Mouse (Mus musculus) forelimb bud, embryonic 11.5 days (tissue): ENCODE data around the gene Spice1.

ENCODE experiments used
- DNase-seq: peaks from one replicate; pipeline ENCODE4 v3.0.0-alpha.2; 2012; ENCODE audit warnings: low read depth, low spot score

Spice1 gene

DNA sequence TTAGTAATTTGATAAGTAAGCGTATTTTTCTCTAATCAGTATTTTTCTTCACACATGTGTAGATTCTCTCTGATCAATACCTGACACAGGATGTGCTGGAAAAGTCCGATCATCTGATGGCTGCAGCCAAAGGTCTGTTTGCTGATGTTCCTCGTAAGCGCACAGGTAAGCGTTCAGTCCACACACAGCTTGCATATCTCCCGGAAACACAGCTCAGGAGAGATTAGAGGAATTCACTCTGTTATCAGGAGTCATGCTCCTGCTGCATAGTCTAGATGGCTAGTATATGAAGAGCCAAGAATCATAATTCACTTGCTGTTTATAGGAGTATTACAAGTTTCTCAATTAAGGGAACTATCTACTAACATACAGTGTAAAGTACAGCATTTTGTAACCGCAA, 18.6 kb downstream of the Spice1 start:
- no peak for DNase-seq

DNA sequence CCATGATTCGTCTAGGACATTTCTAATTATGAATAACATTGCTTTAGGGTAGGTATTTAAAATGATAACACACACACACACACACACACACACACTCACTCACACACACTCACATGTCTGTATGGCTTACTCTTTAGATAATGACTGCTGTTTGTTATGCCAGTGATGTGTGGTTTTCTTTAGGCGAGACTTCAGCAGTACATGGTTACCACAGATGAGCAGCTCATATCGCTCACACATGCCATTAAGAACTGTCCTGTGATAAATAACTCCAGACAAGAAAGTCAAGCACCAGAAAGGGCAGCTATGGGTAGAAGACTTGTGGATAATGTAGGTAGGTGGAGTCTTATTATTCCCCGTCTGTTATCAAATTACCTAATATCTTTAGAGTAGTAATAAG, 28.5 kb downstream of the Spice1 start:
- no peak for DNase-seq

DNA sequence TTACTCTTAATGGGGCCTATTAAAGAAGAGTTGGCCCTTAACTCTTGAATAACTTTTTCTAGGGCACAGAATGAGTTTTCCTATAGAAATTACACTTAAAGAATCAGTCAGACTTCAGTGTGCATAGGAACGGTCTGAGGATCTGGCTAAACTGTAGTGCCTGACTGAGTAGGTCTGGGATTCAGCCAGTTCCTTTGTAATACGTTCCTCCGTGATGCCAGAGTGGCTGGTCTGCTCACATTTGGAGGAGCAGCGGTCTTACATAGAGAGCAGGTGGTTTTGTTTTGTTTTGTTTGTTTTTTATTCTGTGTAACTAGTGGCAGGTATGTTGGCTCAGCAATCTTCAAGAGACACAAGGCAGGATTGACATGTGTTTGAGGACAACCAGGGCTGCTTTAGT, 33.1 kb downstream of the Spice1 start:
- no peak for DNase-seq

DNA sequence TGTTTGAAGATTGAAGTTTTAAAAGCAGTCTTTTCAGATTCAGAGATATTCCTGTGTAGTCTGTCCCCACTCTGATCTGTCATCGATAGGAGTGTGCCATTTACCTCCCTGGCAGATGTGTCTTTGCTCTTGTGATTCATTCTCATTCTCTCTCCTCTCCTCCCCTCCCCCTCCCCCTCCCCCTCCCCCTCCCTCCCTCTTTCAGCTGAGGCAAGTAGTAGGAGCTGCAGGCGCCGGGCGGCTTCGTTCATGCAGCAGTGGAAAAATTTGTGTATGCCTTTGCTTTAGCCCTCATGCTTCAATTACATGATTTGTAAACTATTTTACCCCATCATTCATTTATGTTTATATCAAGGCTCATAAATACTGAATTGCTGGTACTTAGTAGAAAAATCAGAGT, 34.7 kb downstream of the Spice1 start:
- DNase-seq: no peak

DNA sequence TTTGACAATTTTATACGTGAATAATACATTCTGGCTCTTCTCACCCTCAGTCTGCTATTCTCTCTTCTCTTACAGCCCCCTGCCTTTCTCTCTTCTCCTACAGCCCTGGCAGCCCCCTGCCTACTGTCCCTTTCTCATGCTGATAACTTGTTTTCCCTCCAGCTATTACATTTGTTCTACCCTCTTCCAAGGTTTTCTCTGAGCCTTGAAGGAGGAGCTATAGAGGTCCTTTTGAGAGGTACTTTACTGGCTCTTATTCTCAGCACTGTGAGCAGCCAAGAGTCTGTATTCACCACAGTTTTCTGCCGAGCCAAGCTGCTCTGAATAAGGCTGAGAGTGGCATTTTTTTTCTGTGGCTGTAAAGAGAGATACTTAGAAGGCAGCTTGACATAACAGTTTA, 36.6 kb downstream of the Spice1 start:
- no peak for DNase-seq

DNA sequence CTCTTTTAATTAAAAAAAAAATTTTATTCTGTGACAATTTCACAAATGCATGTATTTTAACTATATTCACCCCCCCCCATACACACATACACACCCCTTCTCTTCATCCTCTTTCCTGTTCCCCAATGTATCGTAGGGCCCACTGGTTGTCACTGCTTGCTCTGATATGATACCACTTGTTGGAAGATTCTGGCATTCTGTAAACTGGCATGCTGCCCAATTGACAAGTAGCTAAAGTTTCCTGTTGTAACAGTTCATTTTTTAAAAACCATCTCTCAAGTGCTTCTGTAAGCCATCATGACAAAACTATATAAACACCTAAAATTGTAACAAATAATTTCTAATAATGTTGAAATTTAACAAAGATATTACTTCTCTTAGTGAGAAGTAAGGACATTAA, 37.3 kb downstream of the Spice1 start:
- no peak for DNase-seq

DNA sequence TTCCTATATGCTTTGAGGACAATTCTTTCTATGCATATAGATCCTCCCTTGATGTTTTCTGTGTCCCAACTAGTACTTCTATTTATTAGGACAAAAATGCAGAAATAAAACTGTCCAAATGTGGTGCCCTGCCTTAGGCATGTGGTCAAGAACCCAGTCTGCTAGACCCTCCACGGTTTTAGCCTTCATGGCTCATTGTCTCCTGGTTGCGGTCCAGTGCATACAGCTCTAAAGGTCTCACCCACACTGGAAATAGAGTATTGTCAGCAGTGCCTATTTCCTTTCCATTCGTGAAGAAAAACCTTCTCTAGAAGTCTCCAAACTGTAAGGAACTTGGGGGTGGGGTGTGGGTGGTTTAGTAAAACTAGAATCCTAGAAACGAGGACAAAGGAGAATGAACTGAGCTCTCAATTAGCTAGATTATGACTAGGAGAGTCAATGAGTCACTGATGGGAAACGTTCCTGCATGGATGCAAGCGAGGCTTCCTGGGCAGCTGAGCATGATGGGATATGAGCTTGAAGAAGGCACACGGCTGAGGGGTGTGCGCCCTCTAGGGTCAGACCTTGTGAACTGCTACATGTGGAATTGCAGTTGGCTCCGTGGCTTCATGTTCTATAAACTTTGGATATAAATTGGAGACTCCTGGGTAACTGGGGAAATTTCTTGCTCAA, 45.1 kb downstream of the Spice1 start:
- DNase-seq: peak; percentile 67

DNA sequence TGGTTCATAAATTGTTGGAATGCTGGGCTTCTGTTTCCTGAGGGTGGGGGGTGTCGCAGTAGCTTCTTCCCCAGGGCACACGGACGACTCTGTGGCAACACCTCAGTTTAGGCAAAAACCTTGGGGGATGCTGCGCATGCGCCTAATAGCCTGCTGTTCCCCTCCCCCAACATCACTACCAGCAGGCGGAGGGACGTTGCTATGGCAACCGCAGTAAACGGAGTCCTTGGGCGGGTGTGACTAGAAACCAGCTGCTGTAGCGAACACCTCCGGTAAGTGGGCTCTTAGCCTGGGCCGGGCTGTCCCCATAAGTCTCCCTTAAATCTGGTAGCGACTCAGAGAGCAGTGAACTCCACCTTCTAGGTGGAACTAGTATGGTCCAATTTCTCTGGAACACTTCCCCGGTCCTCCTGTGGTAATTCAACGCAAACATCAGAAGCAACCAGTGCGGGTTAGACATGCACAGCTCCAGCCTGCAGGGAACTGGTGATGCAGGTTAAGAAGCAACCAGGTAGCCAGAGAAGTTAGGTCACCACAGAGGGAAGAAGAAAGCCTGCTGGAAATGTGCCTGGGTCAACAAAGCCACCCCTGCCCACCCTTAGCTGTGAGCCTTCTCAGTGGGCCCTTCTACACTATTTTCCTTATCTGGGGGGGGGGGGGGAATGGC, 47.8 kb downstream of the Spice1 start, which contains the start of gene Cfap44:
Gene Cfap44, plus strand, starts transcription at position 220 of the 667 bp plus-strand sequence.
- peak; percentile 98 for DNase-seq

DNA sequence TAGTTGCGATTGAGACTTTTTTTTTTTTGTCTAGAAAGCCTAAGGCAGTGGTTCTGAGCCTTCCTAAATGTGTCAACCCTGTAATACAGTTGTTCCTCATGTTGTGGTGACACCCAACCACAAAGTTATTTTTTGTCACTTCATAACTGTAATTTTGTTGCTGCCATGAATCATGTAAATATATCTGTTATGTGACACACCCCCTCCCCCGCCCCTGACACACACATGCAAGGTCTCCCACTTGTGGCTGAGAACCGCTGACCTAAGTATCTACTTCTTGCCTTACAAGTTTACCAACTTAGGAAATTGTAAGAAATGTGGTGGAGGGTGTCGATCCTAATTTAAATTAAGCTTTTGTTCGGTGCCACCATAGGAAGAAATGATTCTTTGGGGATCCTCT, 58.0 kb downstream of the Spice1 start:
- no peak for DNase-seq

DNA sequence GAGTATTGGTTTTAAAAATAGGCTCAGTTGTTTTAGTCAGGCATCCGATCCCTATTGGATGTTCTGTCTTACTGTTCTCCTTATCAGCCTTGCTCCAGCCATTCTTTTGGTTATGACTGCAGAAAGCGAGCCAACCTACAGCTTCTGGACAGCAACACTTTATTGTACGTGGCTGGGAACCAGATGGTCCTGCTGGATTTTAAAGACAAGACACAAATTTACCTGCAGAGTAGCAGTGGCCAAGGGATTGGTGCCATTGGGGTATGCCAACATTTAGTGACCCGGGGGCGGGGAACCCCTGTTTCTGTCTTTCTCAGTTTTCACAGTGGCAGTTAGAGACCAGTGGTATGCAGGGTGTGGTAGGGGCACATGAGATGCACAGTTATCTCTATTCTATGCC, 60.3 kb downstream of the Spice1 start:
- DNase-seq: no peak

DNA sequence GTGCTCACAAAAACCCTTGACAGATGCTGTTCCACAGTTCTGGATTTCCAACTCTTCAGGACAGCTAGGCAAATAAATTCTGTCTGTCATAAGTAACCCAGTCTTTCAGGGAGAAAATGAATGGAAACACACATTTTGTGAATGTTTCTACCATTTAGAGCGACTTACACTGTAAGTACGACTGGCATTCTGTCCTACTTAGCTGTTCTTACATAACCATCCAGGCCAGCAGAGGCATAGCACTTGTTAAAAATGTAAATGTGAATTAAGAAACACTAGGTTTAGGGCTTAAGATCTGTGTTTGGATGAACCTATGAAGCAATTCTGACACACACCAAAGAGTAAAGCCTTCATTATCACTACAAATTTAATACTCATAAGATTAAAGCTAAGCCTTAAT, 61.4 kb downstream of the Spice1 start:
- DNase-seq: no peak

DNA sequence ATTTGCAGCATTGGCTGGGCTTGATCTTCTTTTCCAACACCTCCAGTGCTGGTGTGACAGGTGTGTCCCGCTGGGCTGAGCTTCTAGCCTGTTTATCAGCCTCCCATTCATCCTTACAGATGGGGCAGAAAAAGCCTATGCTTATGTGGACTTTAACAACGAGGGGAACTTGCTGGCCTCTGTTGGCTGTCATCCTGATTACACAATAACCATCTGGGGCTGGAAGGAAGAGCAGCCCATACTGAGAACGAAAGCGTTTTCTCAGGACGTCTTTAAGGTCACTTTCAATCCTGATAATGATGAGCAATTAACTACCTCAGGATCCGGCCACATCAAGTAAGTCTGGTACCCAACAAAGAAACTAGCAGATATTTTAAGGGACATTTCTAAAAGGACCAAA, 63.3 kb downstream of the Spice1 start:
- no peak for DNase-seq

DNA sequence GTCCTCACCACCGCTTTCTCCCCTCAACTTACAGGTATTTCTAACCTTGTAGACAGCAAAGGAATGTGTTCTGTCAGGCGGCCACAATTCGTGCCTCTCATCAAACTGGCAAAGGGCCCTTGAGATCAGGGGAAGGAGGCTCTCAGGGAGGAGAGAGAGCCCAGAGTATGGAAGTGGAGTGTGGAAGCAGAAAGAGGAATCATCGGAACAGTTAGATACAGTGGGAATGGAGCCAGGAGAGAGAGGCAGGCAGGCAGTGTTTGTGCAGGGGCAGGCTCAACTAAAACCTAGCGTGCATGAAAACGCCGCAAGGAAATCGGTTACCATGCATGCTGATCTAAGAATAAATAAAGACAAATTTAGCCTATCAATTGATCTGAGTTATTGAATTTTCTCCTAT, 70.7 kb downstream of the Spice1 start:
- DNase-seq: no peak

DNA sequence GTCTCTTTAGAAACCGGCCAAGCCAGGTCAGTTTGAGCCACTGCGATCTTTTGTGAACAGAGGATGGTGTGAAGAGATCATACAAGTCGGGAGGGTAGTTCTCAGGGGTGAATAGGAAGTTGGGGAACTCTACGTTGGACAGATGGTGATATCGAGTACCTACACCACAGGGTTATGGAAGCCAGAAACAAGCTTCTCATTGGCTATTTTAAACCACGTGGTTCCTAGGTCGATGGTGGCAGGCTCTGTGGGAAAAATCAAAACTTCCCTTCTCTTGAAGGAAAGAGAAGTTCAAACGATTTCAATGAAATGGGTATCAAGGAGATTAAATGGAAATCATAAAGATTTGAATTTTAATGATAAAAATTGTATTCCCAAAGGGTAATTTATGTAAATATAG, 74.8 kb downstream of the Spice1 start:
- no peak for DNase-seq

DNA sequence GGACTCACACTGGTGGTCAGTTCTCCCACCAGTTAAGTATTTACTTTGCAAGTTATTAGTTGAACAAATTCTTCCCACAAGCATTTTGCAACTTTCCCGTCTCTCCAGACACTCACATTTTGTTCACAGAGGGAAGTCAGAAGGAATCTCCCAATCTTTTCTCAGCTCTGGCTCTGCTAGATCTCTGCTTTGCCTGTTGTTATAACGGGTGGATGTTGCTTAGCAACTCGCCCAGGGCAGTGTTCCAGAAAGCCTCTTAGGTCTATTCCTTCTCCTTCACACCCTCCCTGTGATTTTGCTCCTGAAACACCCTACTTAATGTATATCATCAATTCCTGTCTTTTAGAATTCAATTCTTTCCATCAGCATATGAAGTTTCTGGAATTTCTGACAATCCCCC, 76.6 kb downstream of the Spice1 start:
- no peak for DNase-seq

DNA sequence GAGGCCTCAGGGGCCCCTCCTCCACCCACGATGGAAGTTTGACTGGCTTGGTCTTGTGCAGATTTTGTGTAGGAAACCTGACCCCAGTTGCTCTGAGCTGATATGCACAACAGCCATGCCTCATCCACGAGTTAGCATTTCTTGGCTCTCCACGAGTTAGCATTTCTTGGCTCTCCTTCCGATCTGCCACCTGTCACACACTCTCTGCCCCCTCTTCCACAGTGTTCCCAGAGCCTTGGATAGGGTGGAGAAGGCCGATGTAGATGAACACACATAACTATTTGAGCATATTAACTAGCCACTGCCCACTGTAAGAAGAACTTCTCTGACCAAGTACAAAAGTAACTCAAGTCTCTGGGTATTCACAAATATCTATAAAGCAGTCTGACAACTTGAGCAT, 81.5 kb downstream of the Spice1 start:
- DNase-seq: no peak

DNA sequence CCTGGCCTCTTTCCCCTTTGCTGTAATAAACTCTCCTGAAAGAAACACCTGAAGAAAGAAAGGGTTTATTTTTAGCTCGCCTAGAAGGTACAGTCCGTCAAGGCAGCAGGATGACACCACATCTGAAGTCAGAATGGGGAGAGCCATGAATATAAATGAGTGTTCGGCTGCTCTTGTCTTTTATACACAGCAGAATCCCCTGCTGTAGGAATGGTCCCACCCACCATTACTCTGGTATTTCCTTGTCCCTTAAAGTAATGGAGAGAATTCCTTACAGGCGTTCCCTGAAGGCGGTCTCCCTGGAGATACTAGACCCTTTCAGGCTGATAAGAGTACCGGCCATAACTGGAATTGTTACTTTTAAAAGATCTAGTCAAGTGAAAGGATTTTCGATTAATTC, 83.1 kb downstream of the Spice1 start:
- DNase-seq: no peak

DNA sequence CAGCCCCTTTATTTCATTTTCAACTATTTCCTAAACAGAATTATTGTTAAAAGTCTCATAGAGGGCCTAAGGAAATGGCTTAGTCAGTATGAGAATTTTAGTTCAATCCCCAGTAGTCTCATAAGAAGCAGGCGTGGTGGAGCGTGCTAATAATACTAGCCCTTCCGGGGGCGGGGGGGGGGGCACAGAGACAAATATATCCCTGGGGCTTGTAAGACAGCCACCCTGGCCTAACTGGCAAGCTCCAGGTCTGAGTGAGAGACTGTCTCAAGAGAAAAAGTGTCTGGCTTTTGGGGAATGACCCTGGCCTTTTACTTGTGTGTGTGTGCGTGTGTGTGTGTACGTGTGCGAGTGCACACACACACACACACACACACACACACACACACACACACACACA, 88.0 kb downstream of the Spice1 start:
- no peak for DNase-seq

DNA sequence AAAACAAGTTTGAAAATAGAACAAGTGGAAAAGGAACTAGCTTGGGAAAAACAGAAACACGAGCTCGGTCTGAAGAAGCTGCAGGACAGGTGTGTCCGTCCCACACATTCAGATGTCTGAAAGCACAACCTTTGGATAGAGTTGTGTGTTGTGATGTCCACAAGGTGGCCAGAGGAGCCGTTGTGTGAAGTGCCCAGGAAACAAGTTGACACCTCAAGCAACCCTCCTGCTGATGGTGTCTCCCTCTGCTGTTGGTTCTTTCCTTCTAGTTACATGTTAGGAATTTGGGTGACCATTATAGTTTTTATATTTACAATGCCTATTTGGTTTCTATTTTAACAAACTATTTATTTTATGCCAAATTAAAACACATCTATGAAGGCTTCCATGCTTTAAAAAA, 88.6 kb downstream of the Spice1 start:
- DNase-seq: no peak
